Mouse (Mus musculus) layer of hippocampus, adult 8-10 months (tissue): ENCODE results near the gene Spocd1. TPM values are rescaled to one million over a fixed set of nuclear protein-coding genes. Genes with fewer than 3 reads are reported as not detected.
A peak's percentile ranks its signal among the peaks of the same experiment; 100 is the strongest.

ENCODE experiments used
- DNase-seq, 2 experiments: peaks; one replicate each; pipeline ENCODE4 v3.0.0; 2022; ENCODE audit warnings: low spot score in 2 of 2
- total RNA-seq, 4 experiments: library from RNA; stranded (reverse); gene quantifications; 2 replicates each; pipeline ENCODE4 v1.2.4; 2022

Spocd1 gene
- total RNA-seq, 4 experiments from 2014 or later, result 0.14 to 0.68 (median 0.56) TPM

- DNase-seq, result no peak
Measured at GRCm38 (mm10) chr4:129917016-129917603, 11.9 kb upstream of the Spocd1 start.

DNA sequence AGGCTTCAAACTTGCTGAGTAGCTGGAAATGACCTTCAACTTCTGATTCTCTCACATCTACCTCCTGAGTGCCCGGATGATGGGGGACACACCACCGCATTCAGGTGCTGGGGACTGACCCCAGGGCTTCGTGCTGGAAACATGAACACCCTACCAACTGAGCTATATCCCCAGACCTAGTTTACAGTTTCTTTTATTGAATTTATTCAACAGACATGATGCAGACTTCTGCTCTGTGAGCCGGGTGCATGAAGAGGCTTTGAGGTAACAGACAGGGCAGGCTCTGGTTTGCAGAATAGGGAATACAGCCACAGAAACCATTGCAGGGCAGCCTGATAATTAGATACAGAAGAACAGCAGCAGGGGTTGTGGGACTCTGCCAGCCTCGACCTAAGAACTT lies 10.6 kb upstream of the Spocd1 start:
- DNase-seq, result no peak

GRCm38 (mm10) chr4:129918901-129919300 lies 10.1 kb upstream of the Spocd1 start:
- DNase-seq, result no peak

GRCm38 (mm10) chr4:129920542-129921313 lies 8.3 kb upstream of the Spocd1 start:
- DNase-seq, result no peak

DNA sequence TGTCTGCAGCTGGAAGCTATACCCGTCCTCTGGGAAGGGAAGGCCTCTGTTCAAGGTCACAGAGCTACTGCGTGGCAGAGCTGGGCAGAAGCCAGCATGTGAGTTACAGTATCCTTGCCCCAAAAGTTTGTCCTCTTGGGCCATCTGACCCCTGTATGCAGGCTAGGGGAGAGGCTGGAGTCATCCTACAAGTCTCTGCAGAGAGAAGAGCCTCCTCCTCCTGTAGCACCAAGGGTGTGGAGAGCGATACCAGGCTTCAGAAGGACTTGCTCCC lies 7.8 kb upstream of the Spocd1 start:
- DNase-seq, result no peak

DNA sequence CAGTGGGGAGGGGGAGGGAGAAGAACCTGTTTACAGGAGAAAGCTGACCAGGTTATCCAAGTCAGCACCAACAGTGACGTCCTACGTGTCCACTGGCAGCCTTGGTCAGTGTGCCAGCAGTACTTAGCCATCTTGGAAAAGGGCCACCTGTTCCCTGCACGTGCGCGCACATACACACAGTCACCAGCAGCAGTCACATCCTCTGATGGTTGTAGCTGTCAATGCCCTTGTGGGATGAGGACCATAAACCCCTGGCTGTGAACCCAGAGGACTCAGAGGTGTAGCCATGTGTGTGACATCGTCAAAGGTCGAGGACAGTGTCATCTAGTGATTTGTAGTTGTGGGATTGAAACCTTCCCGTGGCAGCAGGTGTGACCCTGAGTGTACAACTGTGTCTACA lies 4.9 kb upstream of the Spocd1 start:
- no peak for DNase-seq

DNA sequence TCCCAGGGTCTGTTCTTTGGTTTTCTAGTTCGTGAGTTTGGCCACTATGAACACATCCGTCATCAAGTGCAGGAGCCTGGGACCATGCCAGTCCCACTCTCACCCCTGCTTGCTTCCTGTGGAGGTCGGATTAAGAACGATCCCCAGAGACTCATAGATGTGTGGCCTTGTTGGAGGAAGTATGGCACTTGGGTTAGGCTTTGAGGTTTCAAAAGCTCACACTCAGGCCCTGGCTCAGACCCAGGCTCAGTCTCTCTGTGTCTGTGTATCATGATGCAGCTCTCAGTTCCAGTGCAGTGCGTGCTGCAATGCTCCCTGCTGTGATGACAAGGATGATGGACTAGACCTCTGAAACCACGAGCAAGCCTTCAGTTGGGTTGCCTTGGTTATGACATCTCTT lies 4.4 kb upstream of the Spocd1 start:
- DNase-seq, result no peak

GRCm38 (mm10) chr4:129926544-129926943 lies 2.5 kb upstream of the Spocd1 start:
- no peak for DNase-seq

GRCm38 (mm10) chr4:129927091-129927490 lies 2.0 kb upstream of the Spocd1 start:
- DNase-seq, result no peak

- DNase-seq, result peak; percentile 49 to 81
Measured at GRCm38 (mm10) chr4:129928124-129928751, 811 bp upstream of the Spocd1 start.

DNA sequence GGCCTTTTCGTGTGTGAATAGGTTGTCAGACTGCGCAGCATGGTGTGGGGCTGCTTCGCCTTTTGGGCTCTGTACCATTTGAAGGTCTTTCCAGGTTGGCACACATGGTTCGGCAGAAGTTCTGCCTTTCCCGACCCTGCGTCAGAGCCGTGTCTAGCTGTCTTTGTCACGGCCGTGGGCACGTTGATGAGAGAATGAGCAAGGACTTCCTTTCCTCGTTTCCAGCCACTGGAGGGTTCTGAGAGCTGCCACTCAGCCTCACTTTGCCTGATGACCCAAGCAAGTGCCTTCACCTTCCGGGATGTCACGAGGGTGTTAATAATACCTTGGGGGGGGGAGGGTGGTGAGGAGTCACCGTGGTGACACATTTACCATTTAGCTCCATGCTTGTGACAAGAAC lies 4.6 kb downstream of the Spocd1 start:
- DNase-seq, result peak in 1 of 2 experiments; percentile 22

- peak; percentile 75 to 85 for DNase-seq
Measured at GRCm38 (mm10) chr4:129934177-129934855, 5.3 kb downstream of the Spocd1 start.

GRCm38 (mm10) chr4:129951359-129951821 lies 22.3 kb downstream of the Spocd1 start:
- DNase-seq, result no peak

DNA sequence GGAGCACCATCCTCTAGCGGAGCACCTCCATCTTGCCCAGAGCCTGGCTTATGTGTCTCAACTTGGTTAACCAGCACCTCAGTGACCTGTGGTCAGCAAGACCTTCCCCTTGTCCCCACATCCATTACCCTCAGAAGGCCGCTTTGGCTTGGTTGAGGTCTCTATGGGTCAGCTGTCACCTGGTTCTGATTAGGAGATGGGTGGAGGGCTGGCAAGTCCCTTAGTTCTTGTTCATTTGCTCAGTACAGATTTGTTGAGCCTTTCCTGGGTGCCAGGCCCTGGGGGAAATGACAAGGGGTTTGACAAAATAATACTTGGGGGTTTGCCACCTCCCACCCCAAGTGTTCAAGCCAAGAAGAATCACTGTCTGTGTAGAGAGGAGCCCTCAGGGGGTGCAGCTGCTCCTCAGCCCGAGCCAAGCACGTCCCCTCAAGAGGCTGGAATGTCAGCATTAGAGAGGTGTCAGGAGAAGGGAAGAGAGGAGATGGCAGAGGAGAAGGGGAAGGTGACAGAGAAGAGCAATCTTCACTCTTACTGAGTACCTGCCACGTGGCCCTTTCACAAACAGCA lies 23.3 kb downstream of the Spocd1 start:
- DNase-seq, result no peak

GRCm38 (mm10) chr4:129954527-129954926 lies 25.5 kb downstream of the Spocd1 start:
- no peak for DNase-seq

DNA sequence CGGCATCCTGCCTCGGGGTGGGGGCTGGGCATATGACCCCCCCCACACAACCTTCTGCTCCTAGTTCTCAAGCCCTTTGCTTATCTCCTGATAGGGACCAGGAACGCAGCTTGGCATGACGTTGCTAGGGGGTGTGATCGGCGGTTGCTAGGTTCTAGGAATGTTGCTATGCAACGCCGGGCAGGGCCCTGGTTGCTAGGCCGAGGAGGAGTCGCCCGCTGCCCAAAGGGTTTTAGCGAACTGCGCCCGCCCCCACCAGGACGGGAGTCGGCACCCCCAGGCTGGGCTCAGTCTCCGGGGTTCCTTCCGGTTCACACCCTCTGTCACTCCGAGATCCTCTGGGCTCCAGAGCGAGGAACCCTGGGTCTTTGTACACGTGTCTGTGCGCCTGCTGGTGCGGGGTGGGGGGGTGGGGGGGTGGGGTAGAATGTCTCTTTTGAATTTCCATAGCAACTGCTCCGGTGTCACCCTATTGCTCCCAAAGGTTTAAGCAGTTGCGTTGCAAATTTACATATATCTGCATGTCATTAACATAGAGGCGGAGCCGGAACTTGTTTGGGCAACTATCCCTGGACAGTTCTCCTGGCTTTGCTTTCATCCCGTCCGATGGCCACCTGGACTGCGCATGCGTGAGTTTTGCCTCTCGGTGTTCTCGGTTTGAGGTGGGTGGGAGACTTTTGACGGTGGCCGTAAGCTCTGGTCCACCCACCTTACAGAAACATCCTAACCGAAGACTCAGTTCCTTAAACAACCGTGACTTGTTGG lies 31.3 kb downstream of the Spocd1 start:
- peak; percentile 86 to 90 for DNase-seq

GRCm38 (mm10) chr4:129965294-129965693 lies 36.2 kb downstream of the Spocd1 start:
- no peak for DNase-seq

GRCm38 (mm10) chr4:129966201-129966600 lies 37.2 kb downstream of the Spocd1 start:
- no peak for DNase-seq

DNA sequence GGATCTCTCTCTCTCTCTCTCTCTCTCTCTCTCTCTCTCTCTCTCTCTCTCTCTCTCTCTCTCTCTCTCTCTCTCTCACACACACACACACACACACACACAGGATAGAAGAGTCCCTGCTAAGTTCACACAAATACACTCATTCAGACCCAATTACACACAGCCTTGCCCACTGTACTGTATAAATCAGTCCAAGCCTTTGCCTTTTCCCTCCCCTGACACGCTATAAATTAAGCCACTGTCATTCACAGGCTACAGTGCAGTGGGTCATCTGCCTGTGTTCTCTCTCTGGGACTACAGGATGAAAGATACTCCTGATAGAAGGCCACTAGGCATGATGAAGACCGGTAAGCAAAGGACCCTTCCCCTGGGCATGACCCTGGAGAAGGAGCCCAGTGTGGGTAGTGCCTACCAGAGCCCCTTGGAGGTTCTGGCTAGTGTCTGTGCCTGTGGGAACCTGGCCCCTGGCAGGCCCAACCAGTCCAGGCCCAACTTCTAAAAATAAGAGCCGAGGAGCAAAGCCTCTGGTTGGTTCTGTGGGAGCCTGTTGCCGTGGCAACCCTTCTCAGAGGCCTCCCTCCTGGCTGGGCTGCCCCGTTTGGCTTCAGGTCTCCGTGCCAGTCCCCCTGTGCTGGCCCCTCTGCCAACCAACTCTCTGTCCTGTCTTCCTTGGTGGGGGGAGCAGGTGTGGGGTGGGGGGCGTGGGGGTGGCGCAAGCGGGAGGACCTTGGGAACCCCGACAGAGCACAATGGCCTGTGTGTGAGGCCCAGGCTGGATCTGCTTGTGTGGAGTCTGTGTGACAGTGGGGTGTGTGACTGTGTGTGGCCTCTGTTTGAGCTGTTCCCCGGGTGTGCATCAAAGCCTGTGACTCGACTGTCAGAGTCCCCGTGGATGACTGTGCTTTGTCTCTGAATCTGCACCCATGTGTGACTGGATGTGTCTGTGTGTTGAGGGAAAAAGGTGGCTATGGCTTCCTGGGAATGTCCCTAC lies 38.3 kb downstream of the Spocd1 start:
- DNase-seq, result peak; percentile 76 to 78

DNA sequence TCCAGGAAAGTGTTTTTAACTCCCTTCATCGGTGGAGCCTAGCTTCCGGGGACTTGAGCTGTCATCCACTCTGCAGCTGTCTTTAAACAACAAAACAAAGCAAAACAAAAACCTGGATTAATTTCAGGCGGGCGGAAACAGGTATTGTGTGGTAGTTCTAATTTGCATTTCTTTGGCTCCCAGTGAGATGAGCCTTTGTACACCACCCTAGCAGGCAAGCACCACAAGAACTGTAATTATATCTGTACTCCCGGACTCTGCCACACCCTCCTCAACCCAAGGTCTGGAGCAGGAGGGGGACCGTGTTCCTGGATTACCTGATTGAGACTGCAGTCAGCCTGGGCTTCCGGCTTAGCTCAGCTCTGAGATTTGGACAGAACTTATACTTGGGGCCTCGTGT lies 41.1 kb downstream of the Spocd1 start:
- no peak for DNase-seq
